Mouse (Mus musculus) induced T-regulatory cell, adult 2 months (primary cell): ENCODE measurements around the gene Mrps9.

Experiments used
- DNase-seq: peaks from one replicate; pipeline ENCODE4 v3.0.0-alpha.2; 2012; ENCODE audit warnings: low read depth

Gene Mrps9

DNA sequence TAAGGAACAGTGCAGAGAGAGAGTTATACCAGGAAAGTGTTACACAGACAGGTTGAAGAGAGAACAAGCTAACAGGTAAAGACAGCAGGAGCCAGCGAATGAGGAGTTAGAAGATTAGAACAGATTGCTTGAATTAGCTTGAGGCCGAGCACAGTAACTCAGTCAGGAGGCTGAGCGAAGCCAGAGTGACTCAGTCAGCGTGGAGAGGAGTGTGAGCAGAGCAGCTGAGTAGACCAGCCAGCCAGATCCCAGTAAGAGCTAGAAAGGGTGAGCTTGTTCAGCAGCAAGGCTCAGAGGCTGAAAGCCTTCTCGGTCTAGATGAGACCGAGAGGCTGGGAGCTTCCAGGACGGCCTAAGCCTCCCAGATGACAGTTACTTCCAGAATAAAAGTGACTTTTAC is 55.7 kb downstream of the Mrps9 start:
- no peak for DNase-seq

DNA sequence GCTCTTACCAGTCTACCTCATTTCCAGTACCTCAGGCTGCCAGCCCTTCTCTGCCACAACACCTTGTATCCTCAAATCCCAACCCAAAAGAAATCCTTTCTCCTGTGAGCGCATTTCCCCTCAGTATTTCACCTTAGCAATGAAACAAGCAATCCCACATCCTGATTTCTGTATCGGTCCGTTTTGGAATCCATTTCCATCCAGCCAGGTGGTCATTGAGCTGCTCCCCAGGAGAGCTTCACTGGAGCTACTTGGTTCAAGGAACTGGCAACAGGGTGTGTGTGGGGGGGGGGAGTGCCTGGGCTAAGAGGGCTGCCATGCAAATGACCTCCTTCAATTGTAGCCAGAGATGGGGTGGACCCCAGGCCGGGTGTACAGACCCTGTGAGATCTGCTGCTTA is 56.1 kb downstream of the Mrps9 start:
- DNase-seq: no peak

DNA sequence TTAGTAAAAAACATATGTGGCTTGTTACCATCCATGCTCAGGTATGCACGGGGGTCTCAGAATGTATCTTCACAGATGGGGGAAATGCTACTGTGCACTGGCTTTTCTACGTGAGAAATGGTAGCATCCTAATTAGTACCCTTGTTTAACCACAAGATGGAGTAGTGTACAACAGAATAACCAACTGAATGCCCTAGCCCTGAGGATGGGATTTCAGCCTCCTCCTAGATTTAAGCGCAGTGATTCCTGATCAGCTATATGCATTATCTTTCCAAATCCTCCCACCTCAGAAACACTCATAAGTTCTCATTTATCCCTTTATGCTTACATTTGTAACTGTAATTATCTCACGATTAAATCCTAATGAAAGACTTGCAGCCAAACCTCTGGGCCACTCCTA is 64.0 kb downstream of the Mrps9 start:
- peak; percentile 53 for DNase-seq

DNA sequence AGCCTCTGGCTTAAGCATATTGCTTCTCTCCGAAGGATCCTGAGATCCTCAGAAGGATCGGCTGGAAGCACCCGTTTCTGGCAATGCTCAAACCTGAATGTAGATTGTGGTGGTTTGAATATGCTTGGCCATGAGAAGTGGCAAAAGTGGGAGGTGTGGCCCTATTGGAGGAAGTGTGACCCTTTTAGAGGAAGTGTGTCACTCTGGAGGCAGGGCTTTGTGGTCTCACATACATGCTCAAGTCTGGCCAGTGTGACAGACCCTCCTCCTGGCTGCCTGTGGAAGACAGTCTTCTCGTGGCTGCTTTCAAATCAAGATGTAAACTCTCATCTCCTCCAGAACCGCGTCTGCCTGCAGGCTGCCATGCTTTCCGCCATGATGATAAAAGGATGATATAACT is 65.7 kb downstream of the Mrps9 start:
- DNase-seq: no peak

DNA sequence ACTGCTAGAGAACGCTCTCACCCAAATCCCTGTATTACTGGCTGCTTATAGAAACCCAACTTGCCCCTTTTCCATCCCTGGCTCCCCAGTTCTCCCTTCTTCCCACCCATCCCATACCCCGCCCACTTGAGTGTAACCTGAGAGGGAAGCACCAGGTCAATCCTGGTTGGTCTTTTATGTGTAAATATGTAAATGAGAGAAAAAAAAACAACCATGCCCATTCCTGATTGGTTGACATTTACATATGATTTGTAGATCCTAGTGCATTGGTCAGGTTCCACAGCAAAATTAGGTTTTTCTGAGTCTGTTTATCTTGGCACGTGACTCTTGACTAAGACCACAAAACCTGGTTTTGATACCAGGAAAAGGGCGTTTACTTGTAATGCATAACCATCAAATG is 66.9 kb downstream of the Mrps9 start:
- no peak for DNase-seq

DNA sequence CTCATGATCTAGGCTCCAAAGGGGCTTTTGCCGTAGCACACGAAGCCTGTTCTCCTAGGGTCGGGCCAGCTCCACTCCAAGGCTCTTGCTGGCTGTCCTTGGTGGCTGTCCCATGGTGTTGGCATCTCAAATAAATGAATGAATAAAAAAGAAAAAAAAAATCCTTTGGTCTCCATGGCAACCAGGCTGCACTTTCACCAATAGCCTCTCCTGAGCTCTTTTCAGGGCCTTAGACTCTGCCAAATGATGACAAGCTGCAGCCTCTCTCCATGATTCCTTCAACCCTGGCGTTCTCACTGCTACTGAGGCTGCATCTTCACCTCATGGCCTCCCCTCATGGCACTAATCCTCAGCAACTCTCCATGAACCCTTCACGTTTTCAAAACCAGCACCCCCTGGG is 72.9 kb downstream of the Mrps9 start:
- no peak for DNase-seq

DNA sequence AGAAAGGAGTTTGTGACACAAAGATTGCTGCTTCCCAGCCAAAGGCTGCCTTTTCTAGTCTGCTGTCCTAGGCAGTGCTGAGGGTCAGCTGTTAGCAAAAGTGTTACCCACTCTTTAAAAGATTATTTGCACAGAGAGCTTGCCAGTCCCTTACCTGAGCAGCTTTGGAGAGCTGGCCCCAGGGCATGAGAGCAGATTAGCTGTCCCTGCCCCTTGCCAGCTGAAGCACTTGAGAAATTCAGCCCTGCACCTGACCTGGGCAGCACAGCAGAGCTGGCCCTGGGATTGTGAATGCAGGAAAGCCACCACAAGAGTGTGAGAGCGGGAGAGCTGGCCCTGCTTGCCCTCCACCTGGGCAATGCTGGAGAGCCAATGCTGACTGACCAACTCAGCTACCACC is 82.6 kb downstream of the Mrps9 start:
- DNase-seq: no peak

DNA sequence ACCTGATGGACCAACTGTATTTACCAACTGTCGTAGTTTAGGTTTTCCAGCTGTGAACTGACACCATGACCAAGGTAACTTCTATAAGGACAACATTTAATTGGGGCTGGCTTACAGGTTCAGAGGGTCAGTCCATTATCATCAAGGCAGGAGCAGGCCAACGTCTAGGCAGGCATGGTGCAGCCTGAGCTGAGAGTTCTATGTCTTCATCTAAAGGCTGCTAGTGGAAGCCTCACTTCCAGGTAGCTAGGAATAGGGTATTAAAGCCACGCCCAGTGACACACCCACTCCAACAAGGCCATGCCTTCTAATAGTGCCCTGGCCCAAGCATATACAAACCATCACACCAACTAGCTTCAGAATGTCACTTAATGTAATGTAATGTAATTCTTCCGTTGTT is 97.5 kb downstream of the Mrps9 start:
- no peak for DNase-seq

DNA sequence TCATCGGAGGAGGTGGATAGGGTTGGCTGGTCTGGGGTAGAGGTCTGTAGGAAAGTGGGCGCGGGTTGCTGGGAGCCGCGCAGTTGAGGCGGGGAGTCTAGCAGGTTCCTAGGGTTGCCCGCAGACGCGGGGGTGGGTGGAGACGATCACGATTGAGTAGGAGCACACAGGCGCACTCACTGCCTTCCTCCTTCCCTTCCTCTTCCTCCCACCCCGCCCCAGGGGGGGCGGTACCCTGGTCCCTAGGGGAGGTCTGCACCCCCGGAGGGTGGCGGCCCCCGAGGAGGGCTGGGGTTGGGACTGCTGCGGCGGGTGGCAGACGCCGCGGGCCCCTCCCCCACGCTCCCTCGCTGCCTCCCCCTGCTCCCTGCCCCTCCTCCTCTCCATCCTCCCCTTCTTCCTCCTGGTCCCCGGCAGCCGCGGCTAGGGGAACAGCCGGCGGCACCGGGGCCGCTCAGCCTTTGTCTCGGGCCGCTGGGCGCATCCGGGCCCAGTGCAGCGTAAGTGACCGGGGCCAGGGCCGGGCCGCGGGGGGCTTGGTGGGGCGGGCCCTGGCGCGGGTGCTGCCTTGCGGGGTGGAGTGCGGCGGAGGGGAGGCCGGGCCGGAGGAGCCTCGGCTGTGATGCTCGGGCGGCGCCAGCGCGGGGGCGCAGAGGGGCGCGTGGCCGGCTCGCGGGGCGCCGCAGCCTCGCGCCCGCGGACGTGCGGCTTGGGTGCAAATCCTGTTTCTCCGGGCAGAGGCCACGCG is 101.9 kb downstream of the Mrps9 start, which contains the start of gene Gpr45:
Gene Gpr45 (plus strand): TSS at position 139 of the 748 bp plus-strand sequence.
- DNase-seq: peak; percentile 27

DNA sequence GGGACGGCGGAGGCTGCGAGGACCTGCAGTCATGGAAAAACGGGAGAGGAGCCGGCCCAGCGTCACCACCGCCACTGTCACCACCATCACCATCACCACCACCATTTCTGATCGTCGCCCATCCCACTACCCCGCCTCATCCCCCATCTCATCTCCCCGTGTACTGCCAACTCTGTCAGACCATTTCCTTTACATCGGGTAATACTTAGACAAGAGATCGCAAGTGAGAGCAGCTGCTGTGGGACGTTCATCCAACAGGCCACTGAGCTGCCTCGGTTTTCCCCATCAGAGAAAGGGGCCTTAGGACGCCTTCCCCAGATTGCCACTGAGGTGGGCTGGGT is 102.4 kb downstream of the Mrps9 start:
- DNase-seq: peak; percentile 9
